Mouse (Mus musculus) heart, embryonic 12.5 days (tissue): ENCODE results near the gene Actc1. TPM values are rescaled to one million over a fixed set of nuclear protein-coding genes. Genes with fewer than 3 reads are reported as not detected.

Experiments used
- ATAC-seq: fragments of 200-750 bp; cut with Nextera tagmentation; 2 replicates; pipeline ENCODE4 v1.8.0; 2017; ENCODE audit warnings: moderate TSS enrichment, moderate library complexity; ENCODE audit not compliant: insufficient number of reproducible peaks, low FRiP score
- H3K27ac ChIP-seq: fragments of 300-500 bp; sonication (generic); 2 replicates; pipeline ENCODE4 v1.5.1; 2016; ENCODE audit warnings: mild to moderate bottlenecking, moderate library complexity; ENCODE audit not compliant: poor library complexity, severe bottlenecking
- H3K27me3 ChIP-seq: fragments of 300-500 bp; sonication (generic); replicated peaks from 2 replicates; pipeline ENCODE4 v1.6.1; 2016; ENCODE audit warnings: mild to moderate bottlenecking, moderate library complexity
- H3K36me3 ChIP-seq: fragments of 300-500 bp; sonication (generic); 2 replicates; pipeline ENCODE4 v1.6.1; 2016; ENCODE audit warnings: mild to moderate bottlenecking, moderate library complexity
- H3K4me1 ChIP-seq: fragments of 300-500 bp; sonication (generic); replicated peaks from 2 replicates; pipeline ENCODE4 v1.6.1; 2016; ENCODE audit warnings: mild to moderate bottlenecking
- H3K4me2 ChIP-seq: fragments of 300-500 bp; sonication (generic); 2 replicates; pipeline ENCODE4 v1.6.1; 2016; ENCODE audit warnings: mild to moderate bottlenecking, moderate library complexity
- H3K4me3 ChIP-seq: fragments of 300-500 bp; sonication (generic); 2 replicates; pipeline ENCODE4 v1.5.1; 2016; ENCODE audit warnings: mild to moderate bottlenecking
- H3K9ac ChIP-seq: fragments of 300-500 bp; sonication (generic); 2 replicates; pipeline ENCODE4 v1.6.1; 2016; ENCODE audit warnings: mild to moderate bottlenecking, moderate library complexity
- H3K9me3 ChIP-seq: fragments of 300-500 bp; sonication (generic); replicated peaks from 2 replicates; pipeline ENCODE4 v1.6.1; 2016; ENCODE audit warnings: mild to moderate bottlenecking, moderate library complexity
- WGBS: fragments of 180-500 bp; shearing (Covaris S2); methylation state at CpG from one replicate; pipeline ENCODE4 v1.1.7; 2016; 5-methylcytosine and 5-hydroxymethylcytosine counted together
- polyA plus RNA-seq: library from polyadenylated mRNA; unstranded; fragments of >200 nt; fragmentation: Nextera tagmentation; extraction: Ambion mirVana; gene quantifications from 2 replicates; pipeline ENCODE4 v1.2.1, GENCODE M21; 2016

Gene Actc1
- polyA plus RNA-seq = 11,986 and 12,061 TPM in 2 replicates

DNA sequence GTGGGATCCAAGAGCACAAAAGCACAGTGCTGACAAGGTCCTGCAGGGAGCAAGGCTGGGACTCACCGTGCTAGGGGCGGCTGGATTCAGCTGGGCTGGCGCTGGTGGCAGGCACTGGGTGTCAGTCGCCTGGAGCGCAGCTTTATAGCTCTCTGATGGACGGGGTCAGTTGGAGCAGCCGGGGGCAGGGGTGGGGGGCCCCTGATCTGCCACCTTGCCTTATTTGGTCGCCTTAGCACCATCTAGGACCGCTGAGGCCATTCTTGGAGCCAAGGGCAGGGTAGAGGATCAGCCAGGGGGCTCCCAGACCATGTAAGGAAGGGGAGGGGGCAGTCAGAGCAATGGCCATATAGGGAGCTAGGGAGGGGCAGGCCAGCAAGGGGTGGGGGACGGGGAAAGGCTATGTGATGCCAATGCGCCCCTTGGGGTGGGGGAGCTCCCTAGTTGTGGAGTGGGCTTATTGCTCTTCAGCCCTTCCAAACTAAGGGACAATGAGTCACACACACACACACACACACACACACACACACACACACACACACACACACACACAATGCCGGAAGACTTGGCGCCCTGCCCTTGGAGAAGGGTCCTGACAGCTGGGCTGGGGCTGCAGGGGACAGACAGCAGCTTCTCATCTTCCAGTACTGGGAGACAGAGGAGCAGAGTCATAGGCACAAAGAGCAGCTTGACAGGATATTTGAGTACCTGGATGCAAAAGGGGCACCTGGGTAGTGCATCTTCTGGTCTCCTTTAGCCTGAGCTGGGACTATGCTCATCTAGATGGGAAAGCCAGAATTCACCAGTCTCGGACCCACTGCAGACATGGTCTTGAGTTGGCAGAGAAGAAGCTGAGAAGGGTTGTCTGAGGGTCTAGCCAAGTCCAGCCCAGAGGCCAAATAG lies at the start of gene Actc1:
Actc1 (minus strand) TSS at position 853 of the 903 bp plus-strand sequence.
- peak within 1 kb of the TSS; percentile 91 for H3K9ac ChIP-seq
- peak within 1 kb of the TSS; percentile 72 for H3K4me3 ChIP-seq

DNA sequence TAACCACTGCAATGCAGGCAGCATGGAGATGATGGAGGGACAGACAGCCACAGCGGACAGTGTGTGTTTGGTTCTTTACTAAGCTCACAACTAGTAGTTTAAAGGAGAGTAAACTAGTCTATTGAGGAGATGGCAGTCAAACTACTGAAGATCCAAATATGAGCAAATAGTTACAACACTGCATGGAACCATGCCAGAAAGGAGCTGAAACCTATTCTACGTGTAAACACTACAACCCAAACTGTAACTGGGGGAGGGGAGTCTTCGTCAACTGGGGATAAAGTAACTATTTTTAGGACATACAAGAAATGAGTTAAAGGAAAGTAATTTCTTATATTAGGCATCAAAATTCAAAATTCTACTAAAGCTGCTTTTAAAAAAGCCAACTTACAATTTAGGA lies 49.1 kb upstream of the Actc1 start:
- no peak for ATAC-seq
- Histone ChIP-seq H3K9ac (no peak overlapping the region), H3K27ac (no peak overlapping the region), H3K4me3 (no peak overlapping the region), H3K27me3 (no peaks in the 10 kb centered on the region), H3K4me2 (no peak overlapping the region), H3K4me1 (0 out of 2 replicates have a peak, but pooled peaks cover 7% of the 10 kb centered on the region), H3K36me3 (peaks cover 74% of the 10 kb centered on the region), H3K9me3 (no peaks in the 10 kb centered on the region)
- WGBS = 88% methylated on average over 3 of the region's 3 CpGs

More for the DNA sequence above, at the start of gene Actc1:
- Histone ChIP-seq H3K9me3 (no peaks in the 10 kb centered on the region), H3K27me3 (no peaks in the 10 kb centered on the region), H3K4me2 (peak within 1 kb of the TSS; percentile 57), H3K27ac (peak within 1 kb of the TSS; percentile 99), H3K4me1 (peaks cover 17% of the 10 kb centered on the region; the same call in 1 of the 2 replicates), H3K36me3 (peaks cover 21% of the 10 kb centered on the region)
- ATAC-seq = peak; percentile 83
- WGBS = 15% methylated on average over 14 of the region's 14 CpGs

DNA sequence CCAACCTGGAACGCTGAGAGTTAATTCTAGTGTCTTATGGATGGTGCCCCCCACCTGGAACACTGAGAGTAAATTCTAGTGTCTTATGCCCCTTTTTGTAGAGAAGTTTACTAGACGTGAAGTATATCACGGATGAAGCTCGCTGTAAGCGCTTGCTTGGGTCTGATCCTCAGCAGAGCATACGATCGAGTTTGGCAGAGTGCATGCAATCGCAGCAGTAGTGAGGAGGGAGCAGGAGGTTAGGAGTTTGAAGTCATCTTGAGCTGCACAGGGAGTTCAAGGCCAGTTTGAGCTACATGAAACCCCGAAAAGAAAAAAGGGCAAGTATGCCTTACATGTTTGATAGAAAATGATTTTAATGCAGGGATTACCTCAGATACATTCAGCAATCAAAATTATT lies 47.5 kb upstream of the Actc1 start:
- no peak for ATAC-seq
- Histone ChIP-seq H3K4me1 (0 out of 2 replicates have a peak, but pooled peaks cover 7% of the 10 kb centered on the region), H3K4me3 (no peak overlapping the region), H3K27me3 (no peaks in the 10 kb centered on the region), H3K9ac (no peak overlapping the region), H3K9me3 (no peaks in the 10 kb centered on the region), H3K27ac (no peak overlapping the region), H3K4me2 (no peak overlapping the region), H3K36me3 (peaks cover 61% of the 10 kb centered on the region)
- WGBS = 90% methylated on average over 9 of the region's 9 CpGs

GRCm38 (mm10) chr2:114099816-114100215 lies 46.5 kb upstream of the Actc1 start:
- Histone ChIP-seq H3K36me3 (peaks cover 52% of the 10 kb centered on the region), H3K9me3 (no peaks in the 10 kb centered on the region), H3K27ac (no peak overlapping the region), H3K4me1 (0 out of 2 replicates have a peak, but pooled peaks cover 7% of the 10 kb centered on the region), H3K9ac (no peak overlapping the region), H3K4me3 (no peak overlapping the region), H3K4me2 (no peak overlapping the region), H3K27me3 (no peaks in the 10 kb centered on the region)
- WGBS = 82% methylated on average over 3 of the region's 3 CpGs
- ATAC-seq = no peak

GRCm38 (mm10) chr2:114099109-114099508 lies 45.8 kb upstream of the Actc1 start:
- Histone ChIP-seq H3K4me3 (no peak overlapping the region), H3K9ac (no peak overlapping the region), H3K36me3 (peaks cover 46% of the 10 kb centered on the region), H3K27me3 (no peaks in the 10 kb centered on the region), H3K4me1 (0 out of 2 replicates have a peak, but pooled peaks cover 7% of the 10 kb centered on the region), H3K27ac (no peak overlapping the region), H3K4me2 (no peak overlapping the region), H3K9me3 (no peaks in the 10 kb centered on the region)
- ATAC-seq = no peak
- 91% methylated on average over 5 of the region's 5 CpGs for WGBS

GRCm38 (mm10) chr2:114097627-114098026 lies 44.3 kb upstream of the Actc1 start:
- no peak overlapping the region for H3K4me3 ChIP-seq
- 36% methylated on average over 4 of the region's 4 CpGs for WGBS
- ATAC-seq = no peak

GRCm38 (mm10) chr2:114096570-114096969 lies 43.2 kb upstream of the Actc1 start:
- WGBS = 88% methylated on average over 1 of the region's 1 CpGs
- Histone ChIP-seq H3K9me3 (no peaks in the 10 kb centered on the region), H3K4me2 (no peak overlapping the region), H3K9ac (no peak overlapping the region), H3K36me3 (peaks cover 27% of the 10 kb centered on the region), H3K27me3 (no peaks in the 10 kb centered on the region), H3K4me1 (0 out of 2 replicates have a peak, but pooled peaks cover 7% of the 10 kb centered on the region), H3K27ac (no peak overlapping the region), H3K4me3 (no peak overlapping the region)
- no peak for ATAC-seq

More at GRCm38 (mm10) chr2:114097627-114098026, 44.3 kb upstream of the Actc1 start:
- Histone ChIP-seq H3K9ac (no peak overlapping the region), H3K27ac (no peak overlapping the region), H3K36me3 (peaks cover 37% of the 10 kb centered on the region), H3K27me3 (no peaks in the 10 kb centered on the region), H3K4me1 (0 out of 2 replicates have a peak, but pooled peaks cover 7% of the 10 kb centered on the region), H3K9me3 (no peaks in the 10 kb centered on the region), H3K4me2 (no peak overlapping the region)

GRCm38 (mm10) chr2:114095348-114095747 lies 42.0 kb upstream of the Actc1 start:
- no peak for ATAC-seq
- Histone ChIP-seq H3K4me3 (no peak overlapping the region), H3K9ac (no peak overlapping the region), H3K27me3 (no peaks in the 10 kb centered on the region), H3K27ac (no peak overlapping the region), H3K4me2 (no peak overlapping the region), H3K36me3 (peaks cover 17% of the 10 kb centered on the region), H3K9me3 (no peaks in the 10 kb centered on the region), H3K4me1 (0 out of 2 replicates have a peak, but pooled peaks cover 7% of the 10 kb centered on the region)
- WGBS = 80% methylated on average over 5 of the region's 5 CpGs

GRCm38 (mm10) chr2:114094696-114095095 lies 41.3 kb upstream of the Actc1 start:
- H3K4me3 ChIP-seq = no peak overlapping the region
- WGBS = 95% methylated on average over 1 of the region's 1 CpGs
- ATAC-seq = no peak
- no peaks in the 10 kb centered on the region for H3K9me3 ChIP-seq
- no peak overlapping the region for H3K4me2 ChIP-seq
- no peak overlapping the region for H3K27ac ChIP-seq
- no peaks in the 10 kb centered on the region for H3K27me3 ChIP-seq
- H3K36me3 ChIP-seq = peaks cover 10% of the 10 kb centered on the region
- H3K9ac ChIP-seq = no peak overlapping the region
- H3K4me1 ChIP-seq = 0 out of 2 replicates have a peak, but pooled peaks cover 4% of the 10 kb centered on the region

DNA sequence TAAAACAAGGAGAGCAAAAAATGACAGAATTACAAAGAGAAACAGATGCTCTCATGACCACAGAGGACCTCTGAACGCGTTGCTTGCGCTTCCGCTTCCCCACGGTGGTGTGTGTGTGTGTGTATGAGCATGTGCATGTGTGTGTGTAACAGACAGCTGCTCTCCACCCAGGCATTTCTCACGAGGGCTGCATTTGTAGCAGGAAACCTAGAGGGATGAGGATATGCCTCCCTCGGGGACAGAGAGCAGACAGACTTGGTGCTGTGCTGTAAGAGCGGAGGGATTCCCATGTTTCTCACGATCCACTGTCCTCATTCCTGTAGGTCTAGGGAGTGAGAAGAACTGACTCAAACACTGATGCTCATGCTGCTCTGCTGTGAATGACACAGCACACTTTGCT lies 40.2 kb upstream of the Actc1 start:
- no peak overlapping the region for H3K9ac ChIP-seq
- WGBS = 75% methylated on average over 9 of the region's 9 CpGs
- 0 out of 2 replicates have a peak, but pooled peaks cover 3% of the 10 kb centered on the region for H3K4me1 ChIP-seq
- peaks cover 3% of the 10 kb centered on the region; the same call in 1 of the 2 replicates for H3K36me3 ChIP-seq
- ATAC-seq = no peak
- H3K27me3 ChIP-seq = no peaks in the 10 kb centered on the region
- H3K27ac ChIP-seq = no peak overlapping the region
- no peaks in the 10 kb centered on the region for H3K9me3 ChIP-seq
- no peak overlapping the region for H3K4me2 ChIP-seq
- no peak overlapping the region for H3K4me3 ChIP-seq

DNA sequence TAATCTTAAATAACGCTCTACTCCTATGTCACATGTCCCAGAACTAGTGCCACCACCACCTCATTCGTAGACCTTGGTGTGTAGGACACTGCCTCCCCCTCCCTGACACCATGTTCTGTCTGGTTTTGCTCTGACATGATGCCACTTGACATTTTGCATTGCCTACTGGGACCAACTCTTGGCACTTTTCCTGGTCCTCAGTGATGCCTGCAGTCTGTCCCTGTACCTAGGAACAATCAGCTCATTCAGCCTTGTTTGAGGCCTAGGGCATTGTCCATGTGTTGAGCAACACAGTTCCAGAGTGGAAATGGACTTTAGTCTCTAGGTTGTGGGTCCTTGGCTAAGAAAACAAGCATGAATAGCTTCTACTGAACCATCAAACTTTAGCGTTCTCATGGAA lies 36.5 kb upstream of the Actc1 start:
- H3K27ac ChIP-seq = no peak overlapping the region
- no peak for ATAC-seq
- H3K4me1 ChIP-seq = peaks cover 6% of the 10 kb centered on the region
- H3K4me3 ChIP-seq = no peak overlapping the region
- WGBS = 77% methylated on average over 3 of the region's 3 CpGs
- no peaks in the 10 kb centered on the region for H3K36me3 ChIP-seq
- no peak overlapping the region for H3K4me2 ChIP-seq
- H3K27me3 ChIP-seq = no peaks in the 10 kb centered on the region
- no peaks in the 10 kb centered on the region for H3K9me3 ChIP-seq
- no peak overlapping the region for H3K9ac ChIP-seq
